Mouse (Mus musculus) embryonic fibroblast, embryonic 13.5 days (primary cell): ENCODE measurements at regions not wholly inside any gene's neighbourhood (a gene's known extent, or its start where the extent isn't known, plus 50 kb on each side); places are given as distances from the start of the nearest gene placed in this dataset.

ENCODE experiments used
- CTCF ChIP-seq: IDR thresholded peaks from 2 replicates; pipeline ENCODE4 v1.5.1; 2011; ENCODE audit warnings: mild to moderate bottlenecking, control low read depth, low read length, moderate library complexity, borderline replicate concordance; ENCODE audit not compliant: insufficient read depth
- POLR2A ChIP-seq: IDR thresholded peaks from 2 replicates; pipeline ENCODE4 v1.6.1; 2011; ENCODE audit warnings: low read depth, mild to moderate bottlenecking, control low read depth, low read length, moderate library complexity

- TF ChIP-seq CTCF: no peak
- TF ChIP-seq POLR2A: no peak
These were observed 1242.1 kb upstream of the A1bg start for GRCm38 (mm10) chr15:62164766-62165410.
